Mouse (Mus musculus) ES-CJ7 (cell line): ENCODE measurements around the gene Actr5.

Source experiments
- DNase-seq: peaks from one replicate; pipeline ENCODE4 v3.0.0; 2011; ENCODE audit warnings: low read depth, low spot score

The Actr5 gene

DNA sequence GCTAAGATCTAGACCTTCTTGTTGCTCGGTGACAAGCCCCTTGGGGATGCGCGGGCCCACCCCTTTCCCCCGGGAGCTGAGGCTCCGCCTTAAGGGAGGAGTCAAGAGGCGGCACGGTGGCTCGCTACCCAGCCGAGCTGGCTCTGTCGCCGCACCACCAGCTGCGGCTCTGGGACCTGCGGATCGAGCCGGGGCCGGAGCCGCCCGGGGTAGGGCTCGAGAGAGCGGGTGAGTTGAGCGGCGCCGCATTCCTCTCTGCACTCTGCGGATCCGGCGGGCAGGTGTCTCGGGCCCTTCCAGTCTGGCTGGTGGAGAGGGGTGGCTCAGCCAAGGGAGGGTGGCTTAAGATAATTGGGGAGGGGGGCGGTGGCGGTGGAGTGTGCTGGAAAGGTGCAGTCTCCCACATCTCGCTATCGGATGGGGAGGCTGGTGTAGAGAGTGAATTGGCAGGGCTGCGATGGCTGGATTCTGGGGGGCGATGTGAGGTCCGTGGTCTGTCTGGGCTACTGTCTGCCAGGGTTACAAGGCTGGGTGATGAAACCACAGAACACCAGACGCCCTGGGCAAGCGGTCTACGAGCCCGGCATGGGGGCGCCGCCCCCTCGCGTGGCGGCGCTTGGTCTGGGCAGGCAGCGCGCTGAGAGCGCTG lies 42.5 kb downstream of the Actr5 start:
- peak; percentile 73 for DNase-seq

DNA sequence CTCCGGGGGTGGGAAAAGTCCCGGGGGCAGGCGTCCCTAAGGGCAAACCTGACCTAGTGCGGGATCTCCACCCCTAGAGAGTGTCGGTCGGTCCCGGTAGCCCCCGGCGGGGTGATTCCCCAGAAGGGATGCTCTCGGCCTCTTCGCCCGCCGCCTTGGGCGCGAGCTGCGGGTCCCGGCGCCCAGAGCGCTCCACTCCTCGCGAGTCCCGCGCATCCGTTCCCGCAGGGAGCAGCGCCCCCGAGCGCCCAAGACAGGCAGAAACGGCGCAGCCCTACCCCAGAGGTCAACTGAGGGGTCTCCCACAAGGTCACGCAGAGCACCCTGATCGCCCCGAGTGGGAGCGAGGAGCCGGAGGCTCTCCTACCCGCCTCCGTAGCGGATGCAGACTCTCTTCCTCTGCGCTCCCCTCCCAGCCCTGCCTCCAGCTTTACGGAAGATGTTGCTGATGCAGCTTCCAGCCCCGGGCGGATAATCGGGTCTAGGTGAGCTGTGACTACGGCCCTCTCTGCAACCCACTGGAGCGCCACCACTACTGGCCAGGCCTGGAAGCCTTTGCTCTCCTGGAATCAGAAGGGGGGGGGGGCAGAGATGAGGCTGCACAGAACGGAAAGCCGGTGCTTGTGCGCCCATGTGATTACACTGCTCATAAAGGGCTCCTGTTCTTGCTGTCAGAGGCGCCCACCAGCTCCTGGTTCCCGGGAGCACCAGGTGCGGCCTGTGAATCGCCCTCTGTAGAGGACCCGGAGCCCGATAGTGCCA lies 43.2 kb downstream of the Actr5 start:
- DNase-seq: peak; percentile 46

DNA sequence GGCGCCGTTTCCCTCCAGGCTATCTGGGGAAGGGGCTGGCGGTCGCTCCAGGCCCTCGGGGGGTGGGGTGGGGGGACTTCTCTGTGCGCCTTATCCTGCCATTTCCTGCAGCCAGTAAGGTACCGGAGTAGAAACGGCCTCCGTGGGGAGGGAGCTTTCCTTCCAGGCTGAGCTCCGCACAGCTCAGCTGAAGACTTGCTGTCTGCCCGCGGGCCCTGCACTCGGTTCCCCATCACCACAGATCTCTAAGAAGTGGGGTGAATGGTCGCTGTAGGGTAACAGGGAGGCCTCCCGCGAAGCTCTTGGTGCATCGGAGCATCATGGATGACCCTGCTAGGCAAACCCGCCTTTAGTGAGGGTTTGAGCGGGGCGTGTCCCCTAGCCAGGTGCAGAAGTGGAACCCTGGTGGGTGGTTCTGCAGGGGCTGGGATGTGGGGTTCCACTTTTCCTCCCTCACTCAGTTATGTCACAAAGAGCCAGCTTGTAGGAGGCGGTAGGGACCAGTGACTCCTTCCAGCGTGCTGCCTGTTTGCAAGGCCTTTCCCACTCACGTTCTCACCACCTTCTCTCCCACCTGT lies 43.8 kb downstream of the Actr5 start:
- DNase-seq: peak; percentile 8

DNA sequence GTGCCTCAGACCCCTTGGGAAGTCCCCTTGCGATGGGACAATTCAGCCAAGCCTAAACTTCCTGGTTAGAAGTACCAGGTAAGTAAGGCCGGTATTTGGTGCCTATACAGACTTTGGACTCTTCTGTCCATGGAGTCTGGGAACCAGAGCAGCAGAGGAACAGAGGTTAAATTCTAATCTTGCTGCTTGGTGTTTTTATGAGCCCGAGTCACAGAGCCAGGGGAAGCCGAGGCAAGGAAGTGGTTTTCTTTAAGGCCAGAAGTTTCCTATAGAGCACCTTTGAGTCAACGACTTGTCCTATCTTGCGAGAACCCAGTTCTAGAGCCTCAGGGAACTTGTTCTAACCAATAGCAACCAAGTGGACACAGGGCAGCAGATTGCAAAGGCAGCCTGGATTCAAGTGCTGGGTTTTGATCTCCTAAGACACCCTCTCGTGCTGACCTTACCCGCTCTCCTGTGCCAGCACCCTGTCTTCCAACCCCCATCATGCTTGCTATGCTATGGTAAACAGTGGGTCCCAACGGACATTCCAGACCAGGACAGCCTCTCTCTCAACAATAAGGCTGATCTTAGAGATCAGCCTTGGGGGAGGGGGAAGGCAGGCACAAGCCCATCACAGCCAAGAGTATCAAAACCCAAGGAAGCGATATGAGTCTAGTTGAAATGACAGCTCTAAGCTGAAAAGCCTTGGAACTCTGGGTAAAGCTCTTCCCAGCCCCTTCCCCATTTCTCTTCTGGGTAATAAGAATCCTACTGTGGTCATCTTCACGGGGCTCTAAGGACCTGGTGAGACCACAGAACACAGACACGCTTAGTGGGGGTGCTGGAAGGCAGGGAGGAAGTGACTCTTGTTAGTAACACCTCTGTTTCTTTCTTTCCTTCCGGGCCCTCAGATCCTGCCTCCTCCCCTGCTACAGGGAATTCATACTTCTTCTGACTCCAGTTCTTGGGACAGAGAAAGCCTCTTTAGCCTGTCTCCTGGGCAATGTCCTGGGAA lies 44.8 kb downstream of the Actr5 start:
- DNase-seq: no peak

DNA sequence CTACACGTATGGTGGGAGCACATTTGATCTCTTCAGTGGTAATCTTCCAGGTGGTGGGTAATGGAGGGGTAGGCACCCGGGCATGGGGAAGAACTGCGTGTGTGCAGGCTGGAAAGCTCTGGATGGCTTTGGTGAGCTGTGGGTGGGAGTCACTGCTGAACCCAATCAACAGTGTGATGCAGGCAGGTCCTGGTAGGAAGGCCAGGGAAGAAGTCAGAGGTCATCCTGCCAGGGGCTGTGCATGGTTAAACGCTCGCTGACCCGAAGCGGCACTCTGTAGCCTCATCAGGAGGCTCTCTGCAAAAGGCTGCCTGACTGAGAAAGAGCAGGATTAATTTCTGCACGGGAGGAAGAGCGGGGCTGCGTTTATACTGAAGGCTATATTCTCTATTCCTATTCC lies 45.9 kb downstream of the Actr5 start:
- DNase-seq: no peak

DNA sequence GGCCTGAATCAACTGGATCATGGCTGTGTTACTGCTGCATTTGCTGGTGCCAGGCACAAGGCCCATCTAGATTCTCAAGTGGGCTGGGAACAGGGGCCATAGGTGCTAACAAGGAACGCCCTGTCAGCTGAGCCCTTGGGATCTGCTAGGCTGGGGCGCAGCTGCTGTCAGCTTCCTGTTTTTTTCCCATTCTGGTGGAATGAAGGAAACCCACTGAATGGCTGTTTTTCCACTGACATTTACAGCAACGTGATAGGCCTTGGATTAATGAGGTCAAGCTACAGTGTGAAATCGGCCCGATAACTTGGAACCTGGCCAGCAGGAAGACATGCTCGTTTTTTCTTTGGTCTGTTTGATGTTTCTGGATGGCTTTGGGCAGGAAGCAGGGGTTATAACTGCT lies 48.1 kb downstream of the Actr5 start:
- no peak for DNase-seq

DNA sequence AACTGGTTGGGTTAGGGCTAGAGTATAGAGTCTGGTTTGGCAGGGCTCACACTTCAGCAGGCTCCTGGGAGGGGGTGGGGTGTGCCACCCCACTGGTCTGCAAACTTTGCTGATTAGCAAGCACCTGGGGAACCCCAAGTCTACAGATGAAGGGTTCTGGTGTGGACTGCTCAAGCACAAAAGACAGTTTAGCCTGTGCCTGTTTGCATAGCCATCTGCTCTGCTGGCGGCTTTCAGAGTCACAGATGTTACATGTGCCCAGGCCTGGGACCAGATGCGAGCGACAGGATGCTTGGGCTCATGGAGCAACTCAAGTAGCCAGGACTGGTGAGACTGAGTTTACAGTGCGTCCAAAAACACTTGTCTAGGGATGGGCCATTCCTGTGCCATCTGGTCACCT lies 48.8 kb downstream of the Actr5 start:
- no peak for DNase-seq

DNA sequence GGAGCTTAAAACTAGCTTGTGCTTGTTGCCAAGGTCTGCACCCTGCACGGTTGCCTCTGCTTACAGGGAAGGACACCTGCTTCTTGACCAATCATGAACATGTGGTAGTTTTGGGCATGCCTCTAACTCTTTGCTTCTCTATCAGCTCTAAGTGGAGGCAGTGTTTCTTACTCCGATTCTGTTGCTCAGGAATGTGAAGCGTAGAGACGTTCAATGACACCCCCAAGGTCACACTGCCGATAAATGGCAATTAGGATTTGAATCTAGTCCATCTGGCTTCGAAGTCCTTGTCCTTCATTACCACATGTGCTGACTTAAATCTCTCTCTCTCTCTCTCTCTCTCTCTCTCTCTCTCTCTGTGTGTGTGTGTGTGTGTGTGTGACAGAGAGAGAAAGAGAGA lies 49.4 kb downstream of the Actr5 start:
- peak; percentile 34 for DNase-seq

DNA sequence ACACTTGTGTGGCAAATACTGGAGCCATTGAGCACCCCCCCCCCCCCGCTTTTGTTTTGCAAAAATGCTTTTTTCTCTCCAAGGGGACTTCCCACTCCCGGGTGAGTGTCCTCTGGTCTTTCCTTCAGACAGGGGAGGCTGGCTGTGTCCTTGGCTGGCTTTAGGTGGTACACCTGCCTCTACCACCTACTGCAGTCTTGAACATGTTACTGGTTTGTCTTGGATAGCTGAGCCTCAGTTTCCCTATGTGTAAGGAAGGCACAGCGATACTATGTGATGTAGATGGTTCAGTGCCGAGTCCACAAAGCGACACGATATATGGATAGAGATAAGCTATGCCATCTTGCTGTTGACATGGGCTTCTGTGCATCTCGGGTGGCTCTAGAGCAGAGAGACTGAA lies 50.1 kb downstream of the Actr5 start:
- DNase-seq: no peak

DNA sequence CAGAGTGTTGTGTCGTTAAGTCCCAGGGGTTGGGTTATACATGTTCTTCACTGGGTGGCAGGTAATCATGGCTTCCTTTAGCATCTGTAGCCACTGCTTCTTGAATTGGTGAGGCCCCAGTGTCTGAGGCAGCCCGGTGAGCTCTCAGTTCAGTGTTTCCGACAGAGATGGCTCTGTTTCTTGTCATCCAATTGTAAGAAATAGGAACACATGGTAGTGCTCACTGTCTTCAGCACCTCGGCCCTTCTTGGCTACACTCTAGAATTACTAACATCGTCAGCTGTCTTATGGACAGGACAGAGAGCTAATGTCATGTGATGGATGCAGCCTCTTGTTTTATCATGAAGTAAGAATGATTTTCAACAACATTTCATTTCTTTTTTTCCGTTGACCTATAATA lies 50.5 kb downstream of the Actr5 start:
- no peak for DNase-seq

DNA sequence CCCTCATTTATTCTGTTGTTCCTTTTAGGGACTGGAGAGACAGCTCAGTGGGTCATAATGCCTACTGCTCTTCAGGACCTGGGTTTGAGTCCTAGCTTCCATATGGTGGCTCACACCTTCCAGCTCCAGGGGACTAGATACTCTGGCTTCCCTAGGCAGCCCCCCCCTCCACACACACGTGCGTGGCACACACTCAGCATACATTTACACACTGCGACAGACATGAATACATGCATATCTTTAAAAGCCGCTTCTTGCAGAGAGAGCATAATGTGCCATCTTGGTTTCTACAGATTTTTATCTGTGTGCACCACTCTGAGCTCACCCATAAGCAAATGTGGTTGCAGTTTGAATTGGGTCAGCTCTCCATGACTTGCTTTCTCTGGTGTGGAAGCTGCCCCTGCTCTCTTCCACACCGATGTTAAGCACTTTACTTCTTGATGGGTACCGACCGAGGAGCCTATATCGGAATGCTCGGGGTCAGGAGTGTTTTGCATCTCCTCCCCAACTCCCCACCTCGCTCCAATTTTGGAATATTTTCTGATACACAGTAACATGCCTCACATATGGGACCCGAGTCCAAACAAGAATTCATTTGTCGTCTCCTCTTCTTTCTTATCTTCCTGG lies 51.3 kb downstream of the Actr5 start:
- no peak for DNase-seq

DNA sequence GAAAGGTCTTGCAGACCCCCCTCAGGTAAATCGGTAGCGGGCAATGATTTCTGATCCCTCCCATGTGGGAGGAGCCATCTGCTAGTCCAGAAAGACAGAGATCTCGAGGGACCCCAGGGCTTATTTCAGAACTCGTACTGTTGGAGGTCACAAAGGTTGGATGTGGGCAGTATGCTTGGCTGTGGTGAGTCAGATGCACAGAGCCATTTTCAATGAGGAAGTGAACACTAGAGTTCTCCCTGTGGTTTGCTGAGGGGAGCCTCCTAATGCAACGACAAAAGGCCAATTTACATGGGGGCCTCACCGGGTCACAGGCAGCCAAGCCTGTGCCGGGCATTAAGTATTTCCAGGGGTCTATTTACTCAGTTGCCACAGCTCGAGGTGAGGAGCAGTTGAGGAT lies 53.3 kb downstream of the Actr5 start:
- DNase-seq: no peak

DNA sequence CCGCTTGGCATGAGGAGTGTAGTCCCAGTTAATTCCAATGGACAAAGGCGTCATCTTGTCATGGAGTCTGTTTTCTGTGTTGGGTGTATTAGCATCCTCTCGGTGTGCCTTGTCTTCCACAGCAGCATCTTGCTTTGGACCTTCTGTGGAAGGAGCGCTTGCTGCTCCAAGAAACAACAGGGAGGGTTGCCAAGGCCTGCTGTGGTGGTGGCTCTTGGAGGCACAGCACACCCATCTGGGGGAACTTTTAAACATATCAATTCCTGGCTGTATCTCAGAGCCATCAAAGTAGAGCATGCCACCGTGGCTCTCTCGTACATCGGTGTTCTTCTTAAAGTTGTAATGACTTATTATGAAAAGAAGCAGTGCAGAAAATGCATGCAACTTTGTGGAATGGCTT lies 54.4 kb downstream of the Actr5 start:
- DNase-seq: no peak

DNA sequence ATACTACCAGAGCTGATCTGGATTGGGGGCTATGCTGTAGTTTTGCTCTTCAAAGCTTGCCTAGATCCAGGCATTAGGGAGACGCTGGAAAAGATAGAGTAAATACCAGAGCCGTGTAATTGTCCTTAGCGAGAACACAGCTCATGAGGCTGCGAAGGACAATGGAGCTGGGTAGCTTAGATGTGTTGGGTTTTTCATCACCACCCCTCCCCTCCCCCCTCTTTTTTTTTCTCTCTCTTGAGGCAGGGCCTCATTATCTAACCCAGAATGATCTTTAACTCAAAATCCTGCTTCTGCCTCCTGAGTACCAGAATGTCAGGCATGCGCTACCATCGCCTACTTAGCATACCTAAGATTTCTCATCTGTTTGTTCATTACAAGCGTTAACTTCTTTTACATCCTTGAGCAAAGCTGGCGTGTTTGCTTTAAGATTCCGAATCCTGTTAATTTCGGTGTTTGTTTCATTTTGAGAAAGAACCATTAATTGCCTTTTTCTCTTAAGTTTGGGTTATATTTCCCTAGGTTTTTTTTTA lies 55.7 kb downstream of the Actr5 start:
- DNase-seq: no peak

DNA sequence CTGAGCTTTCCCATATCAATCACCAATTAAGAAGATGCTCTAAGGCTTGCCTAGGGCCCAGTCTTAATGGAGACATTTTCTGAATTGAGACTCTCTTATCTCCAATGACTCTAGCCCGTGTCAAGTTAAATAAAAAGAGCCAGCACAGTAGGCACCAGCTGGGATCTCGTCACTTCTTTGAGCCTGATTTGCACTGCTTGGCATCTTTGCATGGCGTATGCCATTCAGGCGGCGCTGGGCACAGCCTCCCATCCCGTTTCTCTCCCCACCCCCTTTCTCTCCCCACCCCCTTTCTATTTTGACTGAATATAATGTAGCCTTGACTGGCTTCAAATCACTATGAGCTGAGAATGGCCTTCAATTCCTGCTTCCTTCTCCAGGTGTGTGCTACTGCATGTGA lies 57.0 kb downstream of the Actr5 start:
- DNase-seq: no peak

DNA sequence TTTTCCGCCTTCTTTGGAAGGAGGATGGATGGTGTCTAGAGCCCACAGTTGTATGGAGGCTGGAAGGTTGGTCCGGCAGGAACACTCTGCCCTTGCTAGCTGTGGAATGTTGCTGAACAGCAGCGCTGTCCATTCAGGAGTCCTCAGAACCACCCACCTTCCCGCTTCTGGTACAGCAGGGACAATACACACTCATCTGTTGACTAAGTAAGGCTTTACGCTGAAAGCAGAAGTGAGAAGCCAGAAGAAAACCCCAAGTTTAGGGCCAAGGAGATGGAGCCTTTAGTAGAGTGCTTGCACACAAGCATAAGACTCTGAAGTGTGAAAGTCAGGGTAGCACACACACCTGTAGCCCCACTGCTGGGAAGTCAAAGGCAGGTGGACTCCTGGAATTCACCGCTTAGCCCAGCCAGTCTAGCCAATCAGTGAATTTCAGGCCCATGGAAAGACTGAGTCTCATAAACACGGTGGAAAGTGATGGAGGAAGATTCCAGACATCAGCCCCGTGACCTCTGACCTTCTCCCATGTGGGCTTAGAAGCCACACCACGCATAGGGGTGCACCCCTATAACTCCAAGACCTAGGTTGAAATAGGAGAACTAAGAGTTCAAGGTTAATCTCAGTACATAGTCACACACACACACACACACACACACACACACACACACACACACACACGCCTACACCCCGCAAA lies 57.8 kb downstream of the Actr5 start:
- no peak for DNase-seq

DNA sequence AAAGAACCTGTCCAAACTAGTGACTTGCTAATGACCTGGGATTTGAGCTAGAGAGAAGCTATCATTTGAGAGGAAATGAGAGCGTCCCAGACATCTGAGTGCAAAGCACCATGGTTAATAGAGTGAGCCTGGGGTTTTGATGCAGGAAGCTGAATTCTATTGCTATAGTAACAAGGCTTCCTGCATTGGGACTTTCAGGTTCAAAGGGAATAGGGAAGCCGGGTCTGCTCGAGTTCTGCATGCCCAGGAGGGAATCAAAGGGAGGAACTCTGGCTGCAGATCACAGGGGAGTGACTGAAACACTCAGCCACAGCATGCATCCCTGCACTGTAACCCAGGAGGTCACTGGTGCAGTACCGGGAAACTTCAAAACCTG lies 58.3 kb downstream of the Actr5 start:
- DNase-seq: no peak

DNA sequence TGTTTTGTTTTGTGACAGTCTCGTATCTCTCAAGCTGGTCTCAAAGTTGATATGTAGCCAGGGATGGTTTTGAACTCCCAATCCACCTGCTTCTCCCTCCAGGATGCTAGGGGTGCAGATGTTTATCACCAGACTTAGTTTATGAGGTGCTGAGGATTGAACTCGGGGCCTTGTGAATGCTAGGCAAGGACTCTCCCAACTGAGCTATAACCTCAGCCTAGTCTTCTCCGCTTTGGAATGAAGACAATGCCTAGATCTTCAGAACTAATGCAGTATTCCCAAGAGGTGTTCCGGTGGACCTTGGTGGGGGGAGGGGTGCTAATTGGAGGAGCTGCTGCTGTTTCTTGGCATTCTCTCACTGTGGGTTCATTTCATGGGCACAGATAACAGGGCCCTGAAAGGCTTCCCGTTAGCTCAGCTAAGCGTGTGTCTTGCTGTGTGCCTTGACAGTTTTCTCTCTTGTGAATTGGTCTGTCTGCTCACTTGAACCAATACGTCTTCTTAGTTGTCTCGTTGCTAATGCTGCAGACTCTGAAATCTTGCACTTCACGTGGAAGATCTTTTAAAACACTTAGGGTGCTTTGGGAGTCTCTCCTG lies 59.7 kb downstream of the Actr5 start:
- DNase-seq: no peak

DNA sequence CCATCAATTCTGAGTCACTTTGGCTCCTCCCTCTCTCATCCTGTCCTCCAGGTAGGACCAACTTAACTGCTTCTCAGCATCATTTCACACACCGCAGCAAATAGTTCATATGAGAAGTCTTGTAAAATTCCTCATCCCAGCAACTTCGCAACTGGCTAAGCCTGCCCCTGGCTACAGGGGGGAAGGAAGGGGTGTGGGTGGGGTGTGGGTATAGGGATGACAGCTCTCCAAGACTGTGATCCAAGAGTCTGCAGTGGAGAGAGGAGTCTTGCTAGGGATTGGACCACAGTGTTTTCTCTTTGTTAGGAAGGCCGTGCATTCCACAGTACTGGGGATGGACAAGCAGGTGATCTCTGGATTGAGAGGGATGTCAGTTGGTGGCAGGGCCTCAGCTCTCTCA lies 60.2 kb downstream of the Actr5 start:
- DNase-seq: no peak

DNA sequence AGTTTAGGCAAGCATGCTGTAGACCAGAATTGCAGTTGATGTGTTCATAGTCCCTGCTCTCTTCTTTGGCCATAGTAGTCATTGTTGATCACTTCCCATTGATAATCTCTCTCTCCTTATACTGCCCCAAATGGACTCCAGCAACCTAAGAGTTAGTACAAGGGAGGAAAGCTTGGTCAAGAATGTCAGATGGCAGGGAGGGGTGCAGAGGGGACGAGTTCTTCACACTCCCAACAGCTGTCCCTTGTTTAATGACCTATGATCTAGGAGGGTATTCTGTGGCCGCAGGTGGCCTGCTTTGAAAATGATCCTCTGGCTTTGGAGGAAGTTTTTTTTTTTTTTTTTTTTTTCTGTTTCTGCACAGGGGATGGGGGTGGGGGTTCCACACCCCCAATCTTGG lies 61.7 kb downstream of the Actr5 start:
- DNase-seq: no peak
